30 mouse cellular contexts compared by ENCODE assay signal in the genomic region with DNA sequence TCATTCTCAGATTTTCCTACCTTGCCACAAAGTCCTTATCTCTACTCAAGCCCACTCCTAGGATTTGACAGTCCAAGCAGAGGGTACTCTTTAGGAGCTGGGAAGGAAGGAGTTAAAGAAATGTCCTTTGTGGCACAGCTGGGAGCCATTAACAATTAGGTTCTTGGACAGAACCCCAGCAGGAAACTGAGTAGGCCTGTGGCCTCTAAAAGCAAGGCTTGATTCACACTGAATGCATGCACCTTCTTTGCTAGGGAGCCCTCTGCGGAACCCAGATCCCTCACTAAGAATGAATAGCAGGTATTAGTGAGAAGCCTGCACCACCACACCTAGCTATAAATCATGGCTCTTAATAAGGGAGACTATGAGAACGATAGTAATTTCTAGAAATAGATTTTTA.
DNase-seq lines count a peak whose midpoint lies in the region; ATAC-seq and TF ChIP-seq lines count a peak whose summit lies in the region.
"Had no signal": no experiment of that assay in that cellular context is flagged by ENCODE, and none has a peak within 500 bp of the region (broad histone marks: within the 10 kb centered on the region; RNA-seq: fewer than 3 reads in every experiment).

No protein-coding gene starts in this region.

- H3K79me2 ChIP-seq in heart, adult 2 months (replicated peaks; ENCODE audit: control insufficient read depth, insufficient read depth, low read length) = no peaks in the 10 kb centered on the region

- H3K27me3 ChIP-seq in heart, embryonic 13.5 days (replicated peaks) = no peaks in the 10 kb centered on the region
- no peaks in the 10 kb centered on the region for H3K27me3 ChIP-seq in heart, adult 2 months (ENCODE audit: control insufficient read depth, insufficient read depth, low read length)
- no peaks in the 10 kb centered on the region for H3K27me3 ChIP-seq in kidney, embryonic 15.5 days
- no peaks in the 10 kb centered on the region for H3K27me3 ChIP-seq in limb, embryonic 14.5 days (ENCODE audit: control insufficient read depth, insufficient read depth, low read length)
- H3K27me3 ChIP-seq: embryonic facial prominence, embryonic 13.5 days; forebrain, embryonic 12.5 days; heart, embryonic 15.5 days; intestine, embryonic 15.5 days; liver, embryonic 15.5 days; midbrain, embryonic 15.5 days; neural tube, embryonic 15.5 days had no signal

- no peak for DNase-seq in heart, adult 2 months
- DNase-seq in kidney, postnatal 4 days = peak; percentile 31 to 33
- DNase-seq in retina, postnatal 1 day = peak; percentile 6
- no peak for DNase-seq in retina, embryonic 14.5 days (ENCODE audit: low spot score)
- peak; percentile 38 for DNase-seq in limb, embryonic 14.5 days (ENCODE audit: low spot score)
- no peak for DNase-seq in layer of hippocampus, adult 9-11 months
- DNase-seq: adrenal gland, postnatal 25 days; cerebellum, adult 11-12 months; cerebellum, adult 9-11 months; forebrain, postnatal 0 days; kidney, adult 8-10 months; layer of hippocampus, postnatal 36 days; left cerebral cortex, postnatal 4 days; right cerebral cortex, adult 18-20 months; spleen, adult 18-20 months; thymus, postnatal 14 days had no signal

- 51% methylated on average over 2 of the region's 2 CpGs for WGBS in heart, embryonic 13.5 days
- WGBS in heart, adult 2 months = 67% methylated on average over 2 of the region's 2 CpGs
- WGBS in kidney, embryonic 15.5 days = 37% methylated on average over 2 of the region's 2 CpGs
- 18% methylated on average over 2 of the region's 2 CpGs for WGBS in limb, embryonic 14.5 days

- H3K36me3 ChIP-seq in heart, embryonic 13.5 days = no peaks in the 10 kb centered on the region
- no peaks in the 10 kb centered on the region for H3K36me3 ChIP-seq in heart, adult 2 months (ENCODE audit: control insufficient read depth, insufficient read depth, low read length)
- H3K36me3 ChIP-seq in kidney, embryonic 15.5 days = no peaks in the 10 kb centered on the region
- H3K36me3 ChIP-seq in limb, embryonic 14.5 days (ENCODE audit: control insufficient read depth, insufficient read depth, low read length) = no peaks in the 10 kb centered on the region
- H3K36me3 ChIP-seq: embryonic facial prominence, embryonic 13.5 days; forebrain, embryonic 12.5 days; heart, embryonic 15.5 days; intestine, embryonic 15.5 days; liver, embryonic 15.5 days; midbrain, embryonic 10.5 days; midbrain, embryonic 15.5 days; neural tube, embryonic 15.5 days had no signal

- no peaks in the 10 kb centered on the region for H3K9me3 ChIP-seq in heart, embryonic 13.5 days
- H3K9me3 ChIP-seq in kidney, embryonic 15.5 days (replicated peaks) = no peaks in the 10 kb centered on the region
- no peaks in the 10 kb centered on the region; the same call in 1 of the 2 replicates for H3K9me3 ChIP-seq in limb, embryonic 14.5 days (ENCODE audit: control insufficient read depth, low read length)
- H3K9me3 ChIP-seq: embryonic facial prominence, embryonic 13.5 days; forebrain, embryonic 12.5 days; heart, embryonic 15.5 days; intestine, embryonic 15.5 days; liver, embryonic 15.5 days; midbrain, embryonic 10.5 days; midbrain, embryonic 15.5 days; neural tube, embryonic 15.5 days had no signal

- H3K4me1 ChIP-seq in heart, embryonic 13.5 days = peaks cover 5% of the 10 kb centered on the region; the same call in 1 of the 2 replicates
- H3K4me1 ChIP-seq in heart, adult 2 months (ENCODE audit: control insufficient read depth, insufficient read depth, low read length) = no peaks in the 10 kb centered on the region
- H3K4me1 ChIP-seq in kidney, embryonic 15.5 days = no peaks in the 10 kb centered on the region
- peaks cover 6% of the 10 kb centered on the region for H3K4me1 ChIP-seq in limb, embryonic 14.5 days (ENCODE audit: control insufficient read depth, insufficient read depth, low read length)
- H3K4me1 ChIP-seq: forebrain, embryonic 12.5 days; heart, embryonic 15.5 days; intestine, embryonic 15.5 days; liver, embryonic 15.5 days; midbrain, embryonic 10.5 days; midbrain, embryonic 15.5 days; neural tube, embryonic 15.5 days had no signal

- no peak for TF ChIP-seq POLR2A in heart, adult 2 months (IDR thresholded peaks at IDR 0.05; ENCODE audit: insufficient read depth, low read depth, low read length)
- no peak for TF ChIP-seq POLR2A in limb, embryonic 14.5 days (IDR thresholded peaks at IDR 0.05; ENCODE audit: borderline replicate concordance, extremely low read depth, insufficient read depth, insufficient read length)

- 0 out of 2 replicates have a peak overlapping the region, but pooled peaks have one; percentile 12 for H3K27ac ChIP-seq in heart, embryonic 13.5 days (replicated peaks)
- H3K27ac ChIP-seq in heart, adult 2 months = no peak overlapping the region
- no peak overlapping the region for H3K27ac ChIP-seq in kidney, embryonic 15.5 days
- no peak overlapping the region for H3K27ac ChIP-seq in limb, embryonic 14.5 days (replicated peaks; ENCODE audit: low read depth, low read length)
- H3K27ac ChIP-seq: embryonic facial prominence, embryonic 13.5 days; forebrain, embryonic 12.5 days; heart, embryonic 15.5 days; hindbrain, postnatal 0 days; intestine, embryonic 15.5 days; layer of hippocampus, adult 2 months; liver, embryonic 15.5 days; midbrain, embryonic 10.5 days; midbrain, embryonic 15.5 days; neural tube, embryonic 15.5 days had no signal

- TF ChIP-seq CTCF in heart, adult 2 months (IDR thresholded peaks at IDR 0.05) = no peak

- no peak overlapping the region for H3K4me3 ChIP-seq in heart, embryonic 13.5 days
- no peak overlapping the region for H3K4me3 ChIP-seq in heart, adult 2 months
- no peak overlapping the region for H3K4me3 ChIP-seq in kidney, embryonic 15.5 days (replicated peaks)
- no peak overlapping the region for H3K4me3 ChIP-seq in limb, embryonic 14.5 days (replicated peaks; ENCODE audit: low read length)
- H3K4me3 ChIP-seq: embryonic facial prominence, embryonic 13.5 days; forebrain, embryonic 12.5 days; heart, embryonic 15.5 days; intestine, embryonic 15.5 days; layer of hippocampus, adult 2 months; liver, embryonic 15.5 days; midbrain, embryonic 10.5 days; midbrain, embryonic 15.5 days; neural tube, embryonic 15.5 days had no signal

- H3K9ac ChIP-seq in heart, embryonic 13.5 days = no peak overlapping the region
- no peak overlapping the region for H3K9ac ChIP-seq in heart, adult 2 months (ENCODE audit: low read depth, low read length)
- H3K9ac ChIP-seq in kidney, embryonic 15.5 days = no peak overlapping the region
- no peak overlapping the region for H3K9ac ChIP-seq in limb, embryonic 14.5 days (ENCODE audit: low read depth, low read length, severe bottlenecking)
- H3K9ac ChIP-seq: embryonic facial prominence, embryonic 13.5 days; forebrain, embryonic 12.5 days; forebrain, postnatal 0 days; heart, embryonic 15.5 days; intestine, embryonic 15.5 days; liver, embryonic 15.5 days; midbrain, embryonic 15.5 days; neural tube, embryonic 15.5 days had no signal

- no peak overlapping the region for H3K4me2 ChIP-seq in heart, embryonic 13.5 days
- no peak overlapping the region for H3K4me2 ChIP-seq in kidney, embryonic 15.5 days
- no peak overlapping the region for H3K4me2 ChIP-seq in limb, embryonic 14.5 days (replicated peaks; ENCODE audit: low read depth, low read length, severe bottlenecking)
- H3K4me2 ChIP-seq: embryonic facial prominence, embryonic 13.5 days; forebrain, embryonic 12.5 days; heart, embryonic 15.5 days; intestine, embryonic 15.5 days; liver, embryonic 15.5 days; midbrain, embryonic 15.5 days; neural tube, embryonic 15.5 days had no signal

- TF ChIP-seq EP300 in heart, adult 2 months (IDR thresholded peaks at IDR 0.05; ENCODE audit: insufficient read depth, low read depth, low read length) = no peak

- intact Hi-C loops in heart, adult 2 months (cut with DNase I) = no loop called here

- no peak for ATAC-seq in heart, embryonic 13.5 days (ENCODE audit: extremely low read depth, insufficient number of reproducible peaks, low FRiP score, low TSS enrichment)
- no peak for ATAC-seq in kidney, embryonic 15.5 days (replicated peaks; ENCODE audit: low FRiP score)
- ATAC-seq in limb, embryonic 14.5 days (ENCODE audit: low FRiP score, low read depth) = peak; percentile 71; the same call in 1 of the 2 replicates
- ATAC-seq: CD4-positive, CD25-positive, alpha-beta regulatory T cell, adult 4 months; forebrain, postnatal 0 days; hindbrain, postnatal 0 days; intestine, embryonic 15.5 days; lung, postnatal 0 days; midbrain, embryonic 15.5 days had no signal

Comparison
In these comparisons a context has a peak if more than half of its experiments do, and no peak if none do; other contexts are left out.
1. DNase-seq: peak in kidney, postnatal 4 days (2 of 2), retina, postnatal 1 day (single experiment) and limb, embryonic 14.5 days (single experiment); none in heart, adult 2 months (0 of 2), retina, embryonic 14.5 days (single experiment) and layer of hippocampus, adult 9-11 months (single experiment).